Comparison of ENCODE assay signal across 18 mouse cellular contexts in genomic region chr7:135053186-135053715, GRCm38 (mm10).
DNase-seq lines count a peak whose midpoint lies in the region; ATAC-seq and TF ChIP-seq lines count a peak whose summit lies in the region.
"Had no signal": no experiment of that assay in that cellular context is flagged by ENCODE, and none has a peak within 500 bp of the region (broad histone marks: within the 10 kb centered on the region; RNA-seq: fewer than 3 reads in every experiment).

No protein-coding gene starts in this region.

- H3K4me1 ChIP-seq in heart, postnatal 0 days (ENCODE audit: control insufficient read depth, insufficient read depth) = peaks cover 18% of the 10 kb centered on the region
- peaks cover 4% of the 10 kb centered on the region for H3K4me1 ChIP-seq in heart, adult 2 months (ENCODE audit: control insufficient read depth, insufficient read depth, low read length)
- no peaks in the 10 kb centered on the region for H3K4me1 ChIP-seq in forebrain, embryonic 13.5 days
- H3K4me1 ChIP-seq: midbrain, embryonic 10.5 days had no signal

- peak; percentile 38 for ATAC-seq in heart, postnatal 0 days (ENCODE audit: insufficient read depth, low read depth)
- ATAC-seq in megakaryocyte progenitor cell, adult 5-6 weeks (replicated peaks; ENCODE audit: poor library complexity) = no peak
- ATAC-seq in forebrain, embryonic 13.5 days = no peak
- ATAC-seq: forebrain, postnatal 0 days; intestine, embryonic 16.5 days; Patski had no signal

- H3K9me3 ChIP-seq in heart, postnatal 0 days (replicated peaks; ENCODE audit: control insufficient read depth, low read length) = 0 out of 2 replicates have a peak, but pooled peaks cover 5% of the 10 kb centered on the region
- H3K9me3 ChIP-seq in forebrain, embryonic 13.5 days (replicated peaks) = peaks cover 4% of the 10 kb centered on the region; the same call in 1 of the 2 replicates
- H3K9me3 ChIP-seq: midbrain, embryonic 10.5 days had no signal

- TF ChIP-seq EP300 in heart, postnatal 0 days (IDR thresholded peaks at IDR 0.05; ENCODE audit: low read depth) = no peak
- TF ChIP-seq EP300 in heart, adult 2 months (IDR thresholded peaks at IDR 0.05; ENCODE audit: insufficient read depth, low read depth, low read length) = no peak

- H3K27me3 ChIP-seq in heart, postnatal 0 days (ENCODE audit: control insufficient read depth, insufficient read depth, low read length) = no peaks in the 10 kb centered on the region
- H3K27me3 ChIP-seq in heart, adult 2 months (ENCODE audit: control insufficient read depth, insufficient read depth, low read length) = no peaks in the 10 kb centered on the region
- no peaks in the 10 kb centered on the region for H3K27me3 ChIP-seq in forebrain, embryonic 13.5 days
- H3K27me3 ChIP-seq: heart, embryonic 12.5 days; Patski had no signal

- TF ChIP-seq CTCF in heart, postnatal 0 days (IDR thresholded peaks at IDR 0.05; ENCODE audit: low read depth) = no peak
- no peak for TF ChIP-seq CTCF in heart, adult 2 months (IDR thresholded peaks at IDR 0.05)

- intact Hi-C loops in heart, adult 2 months (cut with DNase I) = no loop called here

- H3K9ac ChIP-seq in heart, postnatal 0 days (replicated peaks; ENCODE audit: low read depth, low read length) = no peak overlapping the region
- no peak overlapping the region for H3K9ac ChIP-seq in heart, adult 2 months (ENCODE audit: low read depth, low read length)
- H3K9ac ChIP-seq in forebrain, embryonic 13.5 days = no peak overlapping the region
- H3K9ac ChIP-seq: forebrain, postnatal 0 days; heart, embryonic 12.5 days had no signal

- H3K79me2 ChIP-seq in heart, adult 2 months (replicated peaks; ENCODE audit: control insufficient read depth, insufficient read depth, low read length) = no peaks in the 10 kb centered on the region

- WGBS in heart, postnatal 0 days = 65% methylated on average over 8 of the region's 8 CpGs
- WGBS in heart, adult 2 months = 81% methylated on average over 8 of the region's 8 CpGs
- WGBS in forebrain, embryonic 13.5 days = 94% methylated on average over 8 of the region's 8 CpGs

- no peak for DNase-seq in heart, postnatal 0 days (ENCODE audit: low spot score)
- DNase-seq in heart, adult 2 months = no peak
- DNase-seq in kidney, adult 9 months = peak; percentile 86
- no peak for DNase-seq in kidney, postnatal 10 days
- DNase-seq in Muller cell, postnatal 12 days (ENCODE audit: inconsistent ontology term) = peak; percentile 35
- peak; percentile 84 to 88 for DNase-seq in adrenal gland, postnatal 36 days
- DNase-seq: cerebellum, postnatal 25 days; forebrain, postnatal 0 days; gastrocnemius, postnatal 10 days; right cerebral cortex, adult 18-20 months; thymus, postnatal 25 days had no signal

- H3K4me2 ChIP-seq in heart, postnatal 0 days (ENCODE audit: low read depth, low read length) = no peak overlapping the region
- no peak overlapping the region for H3K4me2 ChIP-seq in forebrain, embryonic 13.5 days
- H3K4me2 ChIP-seq: heart, embryonic 12.5 days had no signal

- no peak overlapping the region for H3K27ac ChIP-seq in heart, postnatal 0 days (ENCODE audit: low read depth)
- no peak overlapping the region for H3K27ac ChIP-seq in heart, adult 2 months
- no peak overlapping the region for H3K27ac ChIP-seq in forebrain, embryonic 13.5 days
- H3K27ac ChIP-seq: midbrain, embryonic 10.5 days; stomach, postnatal 0 days had no signal

- no peak for TF ChIP-seq POLR2A in heart, adult 2 months (IDR thresholded peaks at IDR 0.05; ENCODE audit: insufficient read depth, low read depth, low read length)

- H3K36me3 ChIP-seq in heart, postnatal 0 days (replicated peaks; ENCODE audit: control insufficient read depth, insufficient read depth, low read length) = no peaks in the 10 kb centered on the region
- no peaks in the 10 kb centered on the region for H3K36me3 ChIP-seq in heart, adult 2 months (ENCODE audit: control insufficient read depth, insufficient read depth, low read length)
- H3K36me3 ChIP-seq in forebrain, embryonic 13.5 days (ENCODE audit: poor library complexity, severe bottlenecking) = no peaks in the 10 kb centered on the region
- H3K36me3 ChIP-seq: heart, embryonic 12.5 days; midbrain, embryonic 10.5 days had no signal

- no peak overlapping the region for H3K4me3 ChIP-seq in heart, postnatal 0 days (ENCODE audit: low read depth, low read length)
- H3K4me3 ChIP-seq in heart, adult 2 months = no peak overlapping the region
- H3K4me3 ChIP-seq in forebrain, embryonic 13.5 days = no peak overlapping the region
- H3K4me3 ChIP-seq: heart, embryonic 12.5 days; midbrain, embryonic 10.5 days had no signal

Comparison
In these comparisons a context has a peak if more than half of its experiments do, and no peak if none do; other contexts are left out.
1. DNase-seq: peak in kidney, adult 9 months (single experiment), Muller cell, postnatal 12 days (single experiment) and adrenal gland, postnatal 36 days (2 of 2); none in heart, postnatal 0 days (single experiment), heart, adult 2 months (0 of 2) and kidney, postnatal 10 days (single experiment).